Mouse (Mus musculus) right cerebral cortex, adult 2 months (tissue): ENCODE measurements at regions not wholly inside any gene's neighbourhood (a gene's known extent, or its start where the extent isn't known, plus 50 kb on each side); places are given as distances from the start of the nearest gene placed in this dataset.

Experiments
- DNase-seq, 2 experiments: peaks; one replicate each; pipeline ENCODE4 v3.0.0; 2021 to 2022; ENCODE audit warnings: low spot score in 2 of 2

DNA sequence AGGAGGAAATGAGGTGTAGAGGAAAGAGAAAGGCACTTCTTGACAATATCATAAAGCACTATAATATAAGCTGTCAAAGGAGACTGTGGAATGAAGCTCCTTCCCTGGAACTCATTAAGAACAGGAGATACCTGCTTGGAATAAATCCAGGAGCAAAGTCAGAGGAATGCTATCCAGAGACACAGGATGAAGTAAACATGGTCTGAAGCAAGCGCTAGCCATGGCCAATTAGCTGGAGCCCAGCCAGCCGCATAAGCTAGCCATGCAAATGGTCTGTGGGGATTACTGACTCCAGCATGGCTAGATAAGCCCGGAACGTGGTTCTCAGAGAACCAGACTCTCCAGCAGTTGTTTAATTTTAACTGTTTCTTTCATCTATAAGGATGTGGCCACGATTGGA is 54.9 kb upstream of the Gpc3 start:
- DNase-seq, result no peak

- DNase-seq, result peak; percentile 4 to 5
Measured at GRCm38 (mm10) chrX:52679045-52679444, 65.3 kb upstream of the Gpc3 start.

GRCm38 (mm10) chrX:52694392-52694791 is 80.6 kb upstream of the Gpc3 start:
- DNase-seq, result no peak

DNA sequence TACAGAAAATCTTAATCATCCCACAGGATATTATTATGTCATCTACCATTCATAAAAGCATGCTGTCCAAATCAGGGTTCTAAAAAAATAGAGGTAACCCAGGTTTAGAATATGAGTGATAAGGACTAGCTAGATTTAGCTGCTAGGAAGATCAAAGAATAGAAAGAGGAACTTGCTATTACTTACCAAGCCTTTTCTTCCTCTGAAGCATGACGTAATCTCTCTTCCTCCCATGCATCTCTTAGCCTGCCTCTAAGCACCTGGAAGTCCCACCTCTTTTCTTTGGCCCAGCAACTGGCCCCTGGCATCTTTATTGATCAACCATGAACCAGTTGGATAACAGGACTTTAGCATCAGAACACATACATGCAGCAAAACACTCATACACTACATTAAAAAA is 85.9 kb upstream of the Gpc3 start:
- no peak for DNase-seq

DNA sequence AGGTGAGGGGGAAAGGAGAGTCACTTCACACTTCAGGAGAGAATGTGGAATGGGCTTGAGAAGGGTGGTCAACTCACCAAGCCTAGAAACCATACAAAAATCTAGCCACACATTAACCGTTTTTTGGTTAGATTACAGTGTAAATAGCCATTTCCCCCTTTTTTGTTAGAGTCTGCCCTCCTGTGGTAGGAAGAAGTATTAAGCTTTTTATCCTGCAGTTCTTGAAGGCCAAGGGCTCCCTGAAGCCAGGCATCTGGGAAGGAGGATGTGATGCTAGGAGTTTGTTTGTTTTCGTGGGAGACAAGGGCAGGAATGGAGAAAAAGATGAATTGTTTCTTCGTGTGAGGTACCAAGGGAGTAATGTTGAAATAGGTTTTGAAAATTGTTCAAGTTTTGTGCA is 73.5 kb upstream of the Ccdc160 start:
- peak in 1 of 2 experiments; percentile 7 for DNase-seq

GRCm38 (mm10) chrX:52738116-52738515 is 52.9 kb upstream of the Ccdc160 start:
- DNase-seq, result no peak
